Mouse (Mus musculus): ENCODE measurements around the gene Set. TPM values are rescaled to one million over a fixed set of nuclear protein-coding genes. Genes with fewer than 3 reads are reported as not detected.
A peak's percentile ranks its signal among the peaks of the same experiment; 100 is the strongest.

Set gene
- 285 and 330 TPM in 2 replicates for polyA plus RNA-seq (2015; fragmentation: Nextera tagmentation; extraction: Ambion mirVana)

GRCm38 (mm10) chr2:30057223-30057904 is at the start of gene Set:
Gene Set, plus strand, starts transcription at chr2:30057378.
- WGBS: 55% methylated on average over 12 of the region's 12 CpGs
- ATAC-seq (ENCODE audit: low FRiP score): no peak
- no peaks in the 10 kb centered on the region for H3K9me3 ChIP-seq (replicated peaks)
- no peaks in the 10 kb centered on the region for H3K36me3 ChIP-seq
- H3K4me3 ChIP-seq (replicated peaks): no peak within 1 kb of the TSS
- H3K4me2 ChIP-seq: no peak within 1 kb of the TSS
- no peak within 1 kb of the TSS for H3K27ac ChIP-seq (replicated peaks)
- H3K27me3 ChIP-seq (replicated peaks): no peaks in the 10 kb centered on the region
- no peak within 1 kb of the TSS for H3K9ac ChIP-seq (replicated peaks)
- peaks cover 13% of the 10 kb centered on the region for H3K4me1 ChIP-seq

- no peak overlapping the region for H3K9ac ChIP-seq (replicated peaks)
- no peaks in the 10 kb centered on the region for H3K9me3 ChIP-seq (replicated peaks)
- no peak overlapping the region for H3K4me2 ChIP-seq
- ATAC-seq (ENCODE audit: low FRiP score): no peak
- no peak overlapping the region for H3K4me3 ChIP-seq (replicated peaks)
- H3K4me1 ChIP-seq: no peaks in the 10 kb centered on the region
- H3K36me3 ChIP-seq: peaks cover 96% of the 10 kb centered on the region
- no peaks in the 10 kb centered on the region for H3K27me3 ChIP-seq (replicated peaks)
- WGBS: 67% methylated on average over 1 of the region's 1 CpGs
- H3K27ac ChIP-seq (replicated peaks): no peak overlapping the region
Measured at GRCm38 (mm10) chr2:30009101-30009500, 48.1 kb upstream of the Set start.

GRCm38 (mm10) chr2:30010840-30011281 is 46.3 kb upstream of the Set start:
- ATAC-seq (ENCODE audit: low FRiP score): no peak
- 85% methylated on average over 8 of the region's 8 CpGs for WGBS

GRCm38 (mm10) chr2:30014326-30014966 is 42.7 kb upstream of the Set start:
- Histone ChIP-seq H3K27me3 (replicated peaks) (no peaks in the 10 kb centered on the region), H3K4me3 (replicated peaks) (no peak overlapping the region), H3K4me2 (no peak overlapping the region), H3K4me1 (no peaks in the 10 kb centered on the region), H3K36me3 (peaks cover 97% of the 10 kb centered on the region), H3K9me3 (replicated peaks) (no peaks in the 10 kb centered on the region), H3K9ac (replicated peaks) (0 out of 2 replicates have a peak overlapping the region, but pooled peaks have one; percentile 7), H3K27ac (replicated peaks) (no peak overlapping the region)
- WGBS: 93% methylated on average over 11 of the region's 11 CpGs
- no peak for ATAC-seq (ENCODE audit: low FRiP score)

More at GRCm38 (mm10) chr2:30010840-30011281, 46.3 kb upstream of the Set start:
- H3K4me1 ChIP-seq: no peaks in the 10 kb centered on the region
- H3K9ac ChIP-seq (replicated peaks): no peak overlapping the region
- H3K4me3 ChIP-seq (replicated peaks): no peak overlapping the region
- no peak overlapping the region for H3K4me2 ChIP-seq
- no peaks in the 10 kb centered on the region for H3K27me3 ChIP-seq (replicated peaks)
- H3K9me3 ChIP-seq (replicated peaks): no peaks in the 10 kb centered on the region
- H3K36me3 ChIP-seq: peaks cover 98% of the 10 kb centered on the region
- 0 out of 2 replicates have a peak overlapping the region, but pooled peaks have one; percentile 9 for H3K27ac ChIP-seq (replicated peaks)

GRCm38 (mm10) chr2:30025454-30025853 is 31.7 kb upstream of the Set start:
- H3K9ac ChIP-seq (replicated peaks): no peak overlapping the region
- no peaks in the 10 kb centered on the region for H3K4me1 ChIP-seq
- no peaks in the 10 kb centered on the region for H3K9me3 ChIP-seq (replicated peaks)
- no peak for ATAC-seq (ENCODE audit: low FRiP score)
- H3K27ac ChIP-seq (replicated peaks): no peak overlapping the region
- no peak overlapping the region for H3K4me3 ChIP-seq (replicated peaks)
- H3K36me3 ChIP-seq: peaks cover 99% of the 10 kb centered on the region
- 93% methylated on average over 4 of the region's 4 CpGs for WGBS
- H3K4me2 ChIP-seq: no peak overlapping the region
- H3K27me3 ChIP-seq (replicated peaks): no peaks in the 10 kb centered on the region

GRCm38 (mm10) chr2:30026997-30027396 is 30.2 kb upstream of the Set start:
- Histone ChIP-seq H3K4me3 (replicated peaks) (no peak overlapping the region), H3K4me1 (no peaks in the 10 kb centered on the region), H3K4me2 (no peak overlapping the region), H3K9ac (replicated peaks) (no peak overlapping the region), H3K9me3 (replicated peaks) (no peaks in the 10 kb centered on the region), H3K27ac (replicated peaks) (no peak overlapping the region), H3K27me3 (replicated peaks) (no peaks in the 10 kb centered on the region), H3K36me3 (peaks cover 100% of the 10 kb centered on the region)
- WGBS: 88% methylated on average over 5 of the region's 5 CpGs
- no peak for ATAC-seq (ENCODE audit: low FRiP score)

- Histone ChIP-seq H3K4me2 (no peak overlapping the region), H3K27ac (replicated peaks) (no peak overlapping the region), H3K4me1 (no peaks in the 10 kb centered on the region), H3K9me3 (replicated peaks) (no peaks in the 10 kb centered on the region), H3K9ac (replicated peaks) (no peak overlapping the region), H3K27me3 (replicated peaks) (no peaks in the 10 kb centered on the region), H3K36me3 (peaks cover 79% of the 10 kb centered on the region), H3K4me3 (replicated peaks) (no peak overlapping the region)
- WGBS: 66% methylated on average over 11 of the region's 11 CpGs
- no peak for ATAC-seq (ENCODE audit: low FRiP score)
Measured at GRCm38 (mm10) chr2:30032244-30032846, 24.8 kb upstream of the Set start.

GRCm38 (mm10) chr2:30032957-30033356 is 24.2 kb upstream of the Set start:
- peaks cover 79% of the 10 kb centered on the region for H3K36me3 ChIP-seq
- no peak for ATAC-seq (ENCODE audit: low FRiP score)
- WGBS: 67% methylated on average over 6 of the region's 6 CpGs

GRCm38 (mm10) chr2:30037762-30038161 is 19.4 kb upstream of the Set start:
- Histone ChIP-seq H3K27ac (replicated peaks) (no peak overlapping the region), H3K9me3 (replicated peaks) (no peaks in the 10 kb centered on the region), H3K9ac (replicated peaks) (no peak overlapping the region), H3K36me3 (peaks cover 35% of the 10 kb centered on the region), H3K4me1 (0 out of 2 replicates have a peak, but pooled peaks cover 5% of the 10 kb centered on the region), H3K4me2 (no peak overlapping the region), H3K4me3 (replicated peaks) (no peak overlapping the region), H3K27me3 (replicated peaks) (no peaks in the 10 kb centered on the region)
- no peak for ATAC-seq (ENCODE audit: low FRiP score)
- WGBS: 89% methylated on average over 2 of the region's 2 CpGs

More at GRCm38 (mm10) chr2:30032957-30033356, 24.2 kb upstream of the Set start:
- Histone ChIP-seq H3K9ac (replicated peaks) (no peak overlapping the region), H3K4me2 (no peak overlapping the region), H3K27me3 (replicated peaks) (no peaks in the 10 kb centered on the region), H3K4me1 (no peaks in the 10 kb centered on the region), H3K4me3 (replicated peaks) (no peak overlapping the region), H3K9me3 (replicated peaks) (no peaks in the 10 kb centered on the region), H3K27ac (replicated peaks) (no peak overlapping the region)

- H3K9me3 ChIP-seq (replicated peaks): no peaks in the 10 kb centered on the region
- no peaks in the 10 kb centered on the region for H3K27me3 ChIP-seq (replicated peaks)
- H3K9ac ChIP-seq (replicated peaks): no peak overlapping the region
- H3K36me3 ChIP-seq: peaks cover 30% of the 10 kb centered on the region
- H3K27ac ChIP-seq (replicated peaks): no peak overlapping the region
- WGBS: 93% methylated on average over 10 of the region's 10 CpGs
- no peak for ATAC-seq (ENCODE audit: low FRiP score)
- H3K4me3 ChIP-seq (replicated peaks): no peak overlapping the region
- H3K4me2 ChIP-seq: no peak overlapping the region
- H3K4me1 ChIP-seq: 0 out of 2 replicates have a peak, but pooled peaks cover 7% of the 10 kb centered on the region
Measured at GRCm38 (mm10) chr2:30038370-30038769, 18.8 kb upstream of the Set start.

- Histone ChIP-seq H3K27ac (replicated peaks) (no peak overlapping the region), H3K36me3 (peaks cover 24% of the 10 kb centered on the region), H3K4me3 (replicated peaks) (no peak overlapping the region), H3K4me1 (0 out of 2 replicates have a peak, but pooled peaks cover 7% of the 10 kb centered on the region), H3K9ac (replicated peaks) (no peak overlapping the region), H3K9me3 (replicated peaks) (no peaks in the 10 kb centered on the region), H3K4me2 (no peak overlapping the region), H3K27me3 (replicated peaks) (no peaks in the 10 kb centered on the region)
- no peak for ATAC-seq (ENCODE audit: low FRiP score)
Measured at GRCm38 (mm10) chr2:30039687-30040086, 17.5 kb upstream of the Set start.

GRCm38 (mm10) chr2:30042445-30042844 is 14.7 kb upstream of the Set start:
- no peak overlapping the region for H3K4me3 ChIP-seq (replicated peaks)
- H3K9ac ChIP-seq (replicated peaks): no peak overlapping the region
- H3K36me3 ChIP-seq: peaks cover 21% of the 10 kb centered on the region
- no peak overlapping the region for H3K4me2 ChIP-seq
- no peak for ATAC-seq (ENCODE audit: low FRiP score)
- H3K4me1 ChIP-seq: peaks cover 10% of the 10 kb centered on the region
- 7% methylated on average over 4 of the region's 4 CpGs for WGBS
- no peak overlapping the region for H3K27ac ChIP-seq (replicated peaks)
- H3K27me3 ChIP-seq (replicated peaks): no peaks in the 10 kb centered on the region
- H3K9me3 ChIP-seq (replicated peaks): no peaks in the 10 kb centered on the region

All from neural tube, embryonic 15.5 days (tissue).